Mouse (Mus musculus) lung, postnatal 10 days (tissue): Measurements from ENCODE around the gene Zfyve9.

Experiments
- DNase-seq: peaks from one replicate; pipeline ENCODE4 v3.0.0; 2021

The Zfyve9 gene

GRCm38 (mm10) chr4:108601870-108602269 is 178.7 kb downstream of the Zfyve9 start:
- no peak for DNase-seq

DNA sequence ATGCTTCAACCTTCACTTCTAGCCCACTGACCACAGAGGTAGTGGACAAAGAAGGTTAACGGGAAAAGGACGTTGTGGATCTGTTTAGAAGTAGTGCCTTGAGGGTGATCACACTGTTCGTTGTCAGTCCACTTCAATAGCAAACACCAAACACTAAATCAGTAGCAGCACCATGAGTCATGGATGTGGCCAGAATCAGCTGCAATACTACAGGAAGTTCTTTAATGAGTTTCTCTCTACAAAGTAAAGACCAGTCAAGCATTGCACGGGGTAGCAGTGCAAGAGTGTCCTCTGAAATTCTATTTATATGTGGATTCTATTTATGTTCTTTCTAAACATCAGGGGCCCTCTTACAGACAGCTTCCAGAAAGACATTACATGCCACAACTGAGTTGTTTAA is 182.3 kb downstream of the Zfyve9 start:
- DNase-seq, result no peak

DNA sequence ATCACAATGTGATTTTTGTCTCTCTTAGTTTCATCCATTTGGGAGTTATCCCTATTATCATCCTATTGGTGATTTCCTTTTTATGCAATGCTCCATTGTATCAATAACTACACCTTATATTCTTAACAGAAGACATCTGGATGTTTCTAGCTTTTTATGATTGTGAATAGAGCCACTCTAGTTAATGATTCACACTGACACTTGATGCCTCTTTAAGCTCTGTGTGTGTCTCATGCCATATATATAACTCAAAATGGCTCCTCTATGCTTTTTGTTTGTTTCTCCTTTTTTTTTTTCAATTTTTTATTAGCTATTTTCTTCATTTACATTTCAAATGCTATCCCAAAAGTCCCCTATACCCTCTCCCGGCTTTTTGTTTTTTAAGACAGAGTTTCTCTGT is 184.8 kb downstream of the Zfyve9 start:
- DNase-seq, result no peak

- DNase-seq, result no peak
These were observed 187.2 kb downstream of the Zfyve9 start for GRCm38 (mm10) chr4:108593376-108593775.
